Mouse (Mus musculus) pancreas, adult 10 weeks (tissue): Measurements from ENCODE around the gene Gm3233. TPM values are rescaled to one million over a fixed set of nuclear protein-coding genes. Genes with fewer than 3 reads are reported as not detected.

Source experiments
- polyA plus RNA-seq: library from polyadenylated mRNA; stranded (reverse); fragments of 350-450 nt; fragmentation: Illumina TruSeq; extraction: RNeasy Lipid Tissue Mini Kit (QIAGEN cat#74804); gene quantifications from one replicate; pipeline ENCODE4 v1.2.3, GENCODE M21; 2015; ENCODE audit warnings: low read depth, low replicate concordance; ENCODE audit not compliant: insufficient read depth

Gene Gm3233
- polyA plus RNA-seq = not detected

GRCm38 (mm10) chr10:77759582-77759981 lies at the start of gene Gm3233:
Gm3233 (minus strand) TSS chr10:77759682.

DNA sequence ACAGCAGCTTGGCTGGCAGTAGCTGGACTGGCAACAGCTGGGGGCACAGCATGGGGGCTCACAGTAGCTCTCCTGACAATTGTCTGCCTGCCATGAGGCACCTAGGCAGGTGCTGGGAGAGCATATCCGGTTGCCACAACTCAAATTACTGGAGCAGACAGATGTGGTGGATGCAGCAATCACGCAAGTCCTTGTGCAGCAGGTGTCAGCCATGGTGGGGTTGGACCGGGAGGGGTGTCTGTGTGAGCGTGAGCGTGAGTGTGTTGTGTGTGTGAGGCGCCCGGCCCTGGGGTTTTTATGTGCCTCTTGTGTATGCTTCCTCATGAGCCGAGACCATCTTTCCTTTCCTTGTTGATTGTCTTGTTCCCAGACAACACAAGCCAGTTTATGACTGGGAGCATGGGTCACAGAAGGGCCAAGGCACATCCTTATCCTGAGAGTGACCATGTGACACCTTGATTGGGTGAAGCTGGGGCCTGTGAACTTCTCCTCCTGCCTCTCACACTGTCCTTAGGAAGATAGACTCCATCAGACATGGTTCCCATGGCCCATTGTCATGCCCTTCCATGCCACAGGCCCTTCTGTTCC lies 39.5 kb upstream of the Gm3233 start, which contains the start of gene Gm19668:
TSS of gene Gm19668 (minus strand) at position 213 of the 588 bp plus-strand sequence.

DNA sequence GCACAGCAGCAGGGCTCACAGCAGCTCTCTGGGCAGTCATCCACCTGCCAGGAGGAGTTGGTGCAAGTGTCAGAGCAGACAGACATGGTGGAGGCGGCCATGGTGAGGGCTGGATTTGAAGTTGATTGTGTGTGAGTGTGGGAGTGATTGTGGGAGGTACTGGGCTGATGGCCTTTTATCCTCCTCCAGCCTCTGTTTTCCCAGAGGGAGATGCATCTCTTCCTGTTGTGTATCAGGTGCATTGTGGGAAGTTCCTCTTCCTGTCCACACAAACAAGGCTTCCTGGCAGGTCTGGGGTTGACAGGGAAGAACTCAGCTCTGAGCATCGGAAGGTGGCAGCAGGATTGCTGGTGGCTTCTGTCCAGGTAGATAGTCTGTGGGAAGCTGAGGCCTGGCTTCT lies 35.5 kb upstream of the Gm3233 start, which contains the start of gene Gm9639:
TSS of gene Gm9639 (minus strand) at position 101 of the 400 bp plus-strand sequence.

DNA sequence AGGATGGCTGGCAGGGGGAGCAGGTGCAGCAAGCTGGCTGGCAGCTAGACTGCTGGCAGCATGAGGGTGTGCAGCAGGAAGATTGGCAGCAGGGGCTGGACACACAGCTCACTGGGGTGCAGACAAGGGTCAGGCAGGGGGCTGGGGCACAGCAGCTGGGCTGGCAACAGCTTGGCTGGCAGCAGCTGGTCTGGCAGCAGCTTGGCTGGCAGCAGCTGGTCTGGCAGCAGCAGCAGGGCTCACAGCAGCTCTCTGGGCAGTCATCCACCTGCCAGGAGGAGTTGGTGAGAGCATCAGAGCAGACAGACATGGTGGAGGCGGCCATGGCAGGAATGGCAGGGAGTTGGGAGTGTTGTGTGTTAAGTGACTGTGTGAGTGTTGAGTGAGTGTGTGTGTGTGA lies 28.4 kb upstream of the Gm3233 start, which contains the start of gene Gm7137:
TSS of gene Gm7137 (minus strand) at position 325 of the 400 bp plus-strand sequence.

GRCm38 (mm10) chr10:77782442-77782841 lies 23.0 kb upstream of the Gm3233 start, which contains the start of gene Gm3250:
Gm3250 (minus strand) TSS chr10:77782542.

GRCm38 (mm10) chr10:77776844-77777243 lies 17.4 kb upstream of the Gm3233 start, which contains the start of gene Gm7138:
Gm7138 (minus strand) TSS chr10:77776944.

GRCm38 (mm10) chr10:77771225-77771624 lies 11.7 kb upstream of the Gm3233 start, which contains the start of gene Gm3238:
Gm3238 (minus strand) TSS chr10:77771325.

GRCm38 (mm10) chr10:77751254-77751653 lies 8.2 kb downstream of the Gm3233 start, which contains the start of gene Gm9736:
Gm9736 (minus strand) TSS chr10:77751354.

GRCm38 (mm10) chr10:77741924-77742688 lies 17.4 kb downstream of the Gm3233 start, which contains the start of gene Gm18596:
Gm18596 (minus strand) TSS chr10:77742638.

DNA sequence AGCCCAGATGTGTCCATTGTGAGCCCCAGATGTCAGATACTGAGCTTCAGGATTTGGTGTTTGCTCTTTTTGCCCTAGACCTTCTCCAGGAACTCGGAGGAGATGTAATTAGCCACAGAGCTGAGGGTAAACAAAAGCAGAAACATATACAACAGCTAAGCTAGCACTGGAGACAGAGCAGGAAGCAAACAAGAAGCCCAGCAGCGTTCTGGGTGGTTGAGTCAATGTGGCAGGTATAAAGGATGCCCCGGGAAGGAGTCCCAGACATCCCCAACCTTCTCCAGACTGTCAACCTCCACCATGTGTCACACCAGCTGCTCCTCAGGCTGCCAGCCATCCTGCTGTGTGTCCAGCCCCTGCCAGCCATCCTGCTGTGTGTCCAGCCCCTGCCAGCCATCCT lies 33.3 kb downstream of the Gm3233 start, which contains the start of gene Gm10100:
TSS of gene Gm10100 (plus strand) at position 301 of the 400 bp plus-strand sequence.

DNA sequence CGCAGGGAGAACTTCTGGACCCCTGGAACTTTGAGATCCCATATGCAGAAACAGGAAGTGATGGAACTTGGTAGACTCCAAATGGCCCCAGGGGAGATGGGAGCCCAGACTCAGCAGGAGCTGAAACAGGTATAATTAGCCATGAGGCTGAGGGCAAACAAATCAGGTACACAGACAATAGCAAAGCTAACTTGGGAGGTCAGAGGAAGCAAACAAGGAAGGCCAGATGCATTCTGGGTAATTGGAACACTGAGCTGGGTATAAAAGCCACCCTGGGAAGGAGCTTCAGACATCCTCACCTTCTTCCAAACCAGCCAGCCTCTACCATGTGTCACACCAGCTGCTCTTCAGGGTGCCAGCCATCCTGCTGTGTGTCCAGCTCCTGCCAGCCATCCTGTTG lies 39.2 kb downstream of the Gm3233 start, which contains the start of gene Krtap12-1:
TSS of gene Krtap12-1 (plus strand) at position 301 of the 400 bp plus-strand sequence.

GRCm38 (mm10) chr10:77715507-77715906 lies 44.0 kb downstream of the Gm3233 start, which contains the start of gene Gm10142:
Gm10142 (plus strand) TSS chr10:77715807.

GRCm38 (mm10) chr10:77711157-77711556 lies 48.3 kb downstream of the Gm3233 start, which contains the start of gene Gm10024:
Gm10024 (plus strand) TSS chr10:77711457.

Other genes with a start within 250 kb of the Gm3233 start
- gene Fam207a, start 243.9 kb downstream of the Gm3233 start, polyA plus RNA-seq = 5.0 TPM
- 2.8 TPM for gene Itgb2, start 229.4 kb downstream of the Gm3233 start, polyA plus RNA-seq
- gene Pttg1ip, start 178.0 kb downstream of the Gm3233 start, polyA plus RNA-seq = 43.2 TPM
- 25.0 TPM for gene Sumo3, start 153.6 kb downstream of the Gm3233 start, polyA plus RNA-seq
- not detected for gene Gm49325, start 153.5 kb downstream of the Gm3233 start, polyA plus RNA-seq
- gene Ube2g2, start 137.4 kb downstream of the Gm3233 start, polyA plus RNA-seq = 14.4 TPM
- gene Tspear, start 73.1 kb downstream of the Gm3233 start, polyA plus RNA-seq = not detected
- gene Gm19402, start 68.9 kb downstream of the Gm3233 start, polyA plus RNA-seq = not detected
- gene Gm9508, start 62.4 kb downstream of the Gm3233 start, polyA plus RNA-seq = not detected
- not detected for gene Gm10272, start 53.1 kb downstream of the Gm3233 start, polyA plus RNA-seq
- gene Gm10024, start 48.2 kb downstream of the Gm3233 start, polyA plus RNA-seq = not detected
- not detected for gene Gm10142, start 43.9 kb downstream of the Gm3233 start, polyA plus RNA-seq
- not detected for gene Krtap12-1, start 39.1 kb downstream of the Gm3233 start, polyA plus RNA-seq
- not detected for gene Gm10100, start 33.2 kb downstream of the Gm3233 start, polyA plus RNA-seq
- not detected for gene Gm18596, start 17.0 kb downstream of the Gm3233 start, polyA plus RNA-seq
- gene Gm9736, start 8.3 kb downstream of the Gm3233 start, polyA plus RNA-seq = not detected
- not detected for gene Gm3238, start 11.6 kb upstream of the Gm3233 start, polyA plus RNA-seq
- not detected for gene Gm7138, start 17.3 kb upstream of the Gm3233 start, polyA plus RNA-seq
- gene Gm3250, start 22.9 kb upstream of the Gm3233 start, polyA plus RNA-seq = not detected
- gene Gm7137, start 28.5 kb upstream of the Gm3233 start, polyA plus RNA-seq = not detected
- gene Gm9639, start 35.4 kb upstream of the Gm3233 start, polyA plus RNA-seq = not detected
- gene Gm19668, start 39.5 kb upstream of the Gm3233 start, polyA plus RNA-seq = not detected
- not detected for gene Gm9507, start 52.2 kb upstream of the Gm3233 start, polyA plus RNA-seq
- not detected for gene Gm2696, start 55.0 kb upstream of the Gm3233 start, polyA plus RNA-seq
- not detected for gene Krtap10-4, start 67.4 kb upstream of the Gm3233 start, polyA plus RNA-seq
- not detected for gene Krtap10-10, start 76.3 kb upstream of the Gm3233 start, polyA plus RNA-seq
- not detected for gene Gm36176, start 87.1 kb upstream of the Gm3233 start, polyA plus RNA-seq
- not detected for gene Gm10318, start 93.2 kb upstream of the Gm3233 start, polyA plus RNA-seq
- gene Gm3285, start 102.3 kb upstream of the Gm3233 start, polyA plus RNA-seq = not detected
- 0.48 TPM for gene Lrrc3, start 142.9 kb upstream of the Gm3233 start, polyA plus RNA-seq
- gene Trpm2, start 210.9 kb upstream of the Gm3233 start, polyA plus RNA-seq = 1.4 TPM
- 6.9 TPM for gene 1810043G02Rik, start 218.8 kb upstream of the Gm3233 start, polyA plus RNA-seq